Mouse (Mus musculus) MEL-GATA-1-ER (cell line): ENCODE data around the gene Lgals2.

ENCODE experiments used
- DNase-seq: peaks from one replicate; pipeline ENCODE4 v3.0.0-alpha.2; 2012; ENCODE audit warnings: low read depth; ENCODE audit errors: extremely low read depth

Lgals2 gene

GRCm38 (mm10) chr15:78843581-78844469, 11.5 kb downstream of the Lgals2 start:
- DNase-seq = peak; percentile 66

DNA sequence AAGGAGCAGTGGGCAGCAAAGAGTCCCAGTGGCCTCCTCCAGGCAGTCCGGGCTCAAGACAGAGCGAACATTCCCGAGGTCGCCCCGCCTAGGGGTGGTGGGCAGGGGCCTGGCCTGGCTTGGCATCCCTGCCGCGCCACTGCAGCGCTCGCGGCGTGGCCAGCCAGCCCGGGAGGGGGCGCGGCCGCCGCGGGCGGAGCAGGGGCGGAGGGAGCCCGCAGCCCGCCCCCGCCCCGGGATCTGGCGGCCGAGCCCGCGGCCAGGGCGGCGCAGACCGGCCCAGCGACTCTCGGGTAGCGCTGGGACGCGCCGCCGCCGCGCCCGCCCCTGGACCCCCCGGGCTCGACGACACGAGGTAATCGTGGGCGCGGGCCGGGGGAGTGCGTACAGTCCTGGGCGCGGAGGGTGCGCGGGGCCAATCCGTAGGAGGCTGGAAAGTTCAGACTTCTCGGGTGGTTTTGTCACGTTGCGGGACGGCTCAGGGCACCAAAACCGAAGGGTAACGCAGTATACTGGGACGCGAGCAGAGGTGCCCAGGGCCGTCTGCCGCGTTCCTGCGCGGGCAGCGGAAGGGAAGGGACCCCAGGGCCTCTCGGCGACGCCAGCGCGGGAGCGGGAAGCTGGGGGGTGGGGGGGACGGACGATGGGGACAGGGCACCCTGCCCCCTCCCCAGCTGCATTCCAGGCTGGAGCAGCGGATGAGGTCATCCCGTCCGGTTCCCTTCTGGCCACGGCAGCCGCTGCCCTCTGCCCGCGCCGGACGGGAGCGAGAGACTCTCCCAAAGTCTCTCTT, 12.8 kb downstream of the Lgals2 start, which contains the start of gene Cdc42ep1:
Gene Cdc42ep1, plus strand, starts transcription at position 254 of the 793 bp plus-strand sequence.
- no peak for DNase-seq

DNA sequence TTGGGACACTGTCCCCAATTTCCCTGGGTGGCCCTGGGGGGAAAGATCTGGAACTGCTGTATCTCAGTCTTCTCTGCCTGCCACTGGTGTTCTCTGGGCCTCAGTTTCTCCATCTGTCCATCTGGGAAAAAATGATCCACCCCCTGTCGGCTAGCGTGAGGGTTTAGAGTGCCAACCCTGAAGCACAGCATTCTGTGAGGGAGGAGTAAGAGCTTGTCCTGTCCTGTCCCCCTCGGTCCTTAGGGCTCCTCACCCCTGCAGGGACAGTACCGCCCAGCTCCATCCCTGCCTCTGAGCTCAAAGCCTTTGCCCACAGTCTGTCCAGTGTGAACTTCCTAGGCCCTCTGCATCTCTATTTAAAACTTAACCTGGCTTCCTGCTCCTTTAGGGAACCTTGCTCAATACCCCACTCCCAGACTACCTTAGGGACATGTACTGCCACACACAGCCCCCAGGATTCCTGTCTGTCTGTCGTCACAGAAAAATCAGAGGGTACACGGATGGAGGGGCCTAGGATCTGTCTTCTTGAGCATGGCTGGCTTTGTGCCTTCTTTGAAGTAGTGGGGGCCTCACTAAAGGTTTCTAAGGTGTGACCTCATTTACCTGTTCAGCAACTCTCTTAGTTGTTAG, 14.1 kb downstream of the Lgals2 start:
- no peak for DNase-seq

GRCm38 (mm10) chr15:78840751-78841150, 14.6 kb downstream of the Lgals2 start:
- DNase-seq = no peak

- DNase-seq = no peak
These were observed 15.1 kb downstream of the Lgals2 start for GRCm38 (mm10) chr15:78840241-78840640.

GRCm38 (mm10) chr15:78839744-78840143, 15.6 kb downstream of the Lgals2 start:
- DNase-seq = no peak

GRCm38 (mm10) chr15:78836086-78836621, 19.2 kb downstream of the Lgals2 start:
- DNase-seq = no peak

GRCm38 (mm10) chr15:78835200-78836085, 19.9 kb downstream of the Lgals2 start:
- peak; percentile 76 for DNase-seq

- DNase-seq = no peak
These were observed 20.9 kb downstream of the Lgals2 start for GRCm38 (mm10) chr15:78834233-78835005.

DNA sequence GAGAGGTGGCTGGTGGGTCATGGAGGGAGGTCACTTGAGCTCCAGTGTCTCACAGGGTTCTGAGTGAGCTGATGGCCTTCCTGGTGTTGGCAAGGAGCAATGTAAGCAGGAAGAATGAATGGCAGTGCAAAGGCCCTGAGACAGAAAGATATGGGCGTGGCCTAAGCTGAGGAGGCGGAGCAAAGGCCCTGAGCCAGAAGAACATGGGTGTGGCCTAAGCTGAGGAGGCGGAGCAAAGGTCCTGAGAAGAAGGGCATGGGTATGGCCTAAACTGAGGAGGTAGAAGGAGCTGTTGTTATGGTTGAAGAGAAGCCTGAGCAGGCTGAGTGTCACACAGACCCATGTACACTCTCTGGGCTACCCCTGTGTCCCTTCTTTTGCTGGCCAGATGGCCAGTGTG, 21.7 kb downstream of the Lgals2 start:
- no peak for DNase-seq

DNA sequence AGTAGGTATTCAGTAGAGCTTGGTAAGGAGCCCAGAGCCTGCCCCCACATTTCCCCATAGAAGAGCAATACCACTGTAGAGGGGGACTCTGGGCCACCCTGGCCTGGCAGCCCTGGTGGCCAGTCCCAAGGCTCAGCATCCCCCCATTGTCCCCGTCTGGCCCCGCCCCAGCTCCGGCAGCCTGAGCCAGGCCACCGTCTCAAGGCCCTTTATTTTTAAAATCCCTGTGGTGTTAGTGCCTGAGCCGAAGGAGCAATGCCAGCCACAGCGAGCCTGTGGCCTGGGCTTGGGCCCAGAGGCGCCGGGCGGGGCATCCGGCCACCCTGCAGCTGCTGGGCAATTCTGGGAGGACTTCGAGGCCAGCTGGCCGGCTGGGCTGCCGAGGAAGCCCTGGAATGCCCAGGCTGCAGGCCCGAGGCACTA, 22.6 kb downstream of the Lgals2 start:
- DNase-seq = no peak

- DNase-seq = no peak
These were observed 23.3 kb downstream of the Lgals2 start for GRCm38 (mm10) chr15:78831720-78832657.

DNA sequence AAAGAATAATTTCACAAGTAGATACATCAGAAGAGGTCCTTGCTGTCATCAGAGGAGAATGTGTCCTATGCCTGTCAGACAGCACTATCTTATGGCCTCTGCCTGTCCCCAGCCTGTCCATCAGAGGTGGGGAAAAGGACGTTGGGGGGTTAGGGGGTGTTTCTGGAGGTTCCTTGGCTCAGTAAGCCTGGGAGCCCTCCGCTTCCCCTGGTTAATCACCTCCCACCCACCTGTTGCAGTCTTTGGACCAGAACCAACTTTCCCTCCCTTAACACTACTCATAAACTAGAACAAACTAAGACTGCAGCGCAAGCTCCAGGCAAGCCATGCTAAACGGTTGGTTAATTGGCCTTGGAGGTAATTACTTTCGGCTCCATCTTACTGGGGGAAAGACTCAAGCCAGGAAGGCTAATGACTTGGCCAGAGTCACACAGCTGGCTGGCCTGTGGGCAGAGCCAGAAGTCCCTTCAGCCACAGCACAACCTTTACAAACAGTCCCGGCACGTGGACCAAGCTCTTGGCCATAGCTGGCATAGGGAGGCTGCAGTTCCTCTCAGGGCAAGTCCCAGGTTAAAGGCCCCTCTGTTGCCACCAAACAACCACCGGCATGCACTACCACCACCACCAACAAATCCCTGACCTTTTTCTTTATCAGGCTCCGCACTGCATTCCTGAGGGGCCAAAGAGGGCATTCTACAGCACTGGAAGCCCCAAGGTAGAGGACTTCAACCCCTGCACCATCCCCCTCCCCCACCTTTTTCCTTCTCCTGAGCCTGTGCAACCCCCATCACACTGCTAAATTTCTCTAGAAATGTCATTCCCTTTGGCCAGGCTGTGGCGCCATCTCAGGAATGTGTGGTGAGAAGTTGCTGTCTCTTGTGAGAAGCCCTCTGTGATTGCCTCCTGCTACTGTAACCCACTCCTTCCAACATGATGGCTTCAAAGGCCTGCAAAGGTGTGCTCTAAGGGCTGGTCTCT, 24.3 kb downstream of the Lgals2 start:
- no peak for DNase-seq

- no peak for DNase-seq
These were observed 25.7 kb downstream of the Lgals2 start for GRCm38 (mm10) chr15:78829636-78830035.

DNA sequence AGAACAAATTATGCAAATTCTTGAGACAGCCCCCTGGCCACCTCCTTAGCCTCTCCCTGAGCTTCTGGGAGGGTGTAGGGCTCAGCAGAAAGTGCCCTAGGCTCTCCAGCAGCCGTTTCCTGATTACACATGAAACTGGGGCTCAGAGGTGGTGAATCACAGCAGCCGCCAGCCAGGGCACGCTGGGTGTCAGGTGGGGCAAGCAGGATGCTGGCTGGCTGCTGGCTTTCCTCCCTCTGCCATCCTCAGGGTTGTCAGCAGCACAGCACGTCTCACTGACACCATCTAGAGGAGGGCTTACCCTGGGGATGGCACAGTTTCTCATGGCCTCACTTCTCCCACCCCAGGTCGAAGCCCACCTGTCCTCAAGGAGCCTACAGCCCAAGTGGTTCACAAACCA, 27.0 kb downstream of the Lgals2 start:
- no peak for DNase-seq

DNA sequence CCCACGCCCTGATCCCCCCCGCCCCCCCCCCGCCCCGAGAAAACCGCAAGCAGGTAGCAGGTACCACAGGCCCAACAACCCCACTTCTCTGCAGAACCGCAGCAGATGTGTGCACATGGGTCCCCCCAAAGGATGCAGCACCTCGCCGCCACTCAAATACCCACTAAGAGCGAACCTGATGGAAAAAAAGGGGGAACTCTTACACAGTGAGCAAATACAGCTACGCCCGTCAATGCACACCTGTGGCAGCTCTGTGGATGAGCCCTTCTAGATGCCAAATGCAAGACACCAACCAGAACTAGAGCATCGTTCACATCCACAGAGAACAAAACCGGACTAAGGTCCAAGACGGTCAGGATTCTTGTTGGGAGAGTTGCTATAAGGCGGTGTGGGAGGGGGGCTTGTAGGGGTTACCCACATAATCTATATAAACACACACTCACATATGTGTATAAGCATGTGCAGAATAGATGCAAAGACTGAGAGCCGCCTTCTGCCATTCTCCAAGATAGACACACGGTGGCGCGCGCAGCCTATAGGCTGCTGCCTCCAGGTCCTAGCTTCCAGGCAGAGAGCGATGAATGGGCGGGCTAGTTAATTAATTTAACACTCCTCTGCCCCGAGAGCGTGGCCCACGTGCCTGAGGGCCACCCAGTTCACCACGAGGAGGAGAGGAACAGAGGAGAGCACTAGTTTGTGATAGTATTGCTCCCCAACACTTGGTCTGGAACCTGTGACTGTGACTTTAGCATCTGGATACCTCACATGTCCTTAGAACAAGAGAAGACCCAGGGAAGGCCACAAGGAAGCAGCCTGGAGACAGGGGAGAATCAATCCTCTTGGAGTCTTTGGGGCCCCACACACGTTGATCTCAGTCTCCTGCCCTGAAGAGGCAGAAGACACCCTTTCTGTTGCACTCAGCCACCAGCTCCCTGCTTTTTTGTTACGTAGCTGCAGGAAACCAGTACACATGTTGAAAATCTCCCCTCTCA, 28.8 kb downstream of the Lgals2 start:
- peak; percentile 58 for DNase-seq
